Mouse (Mus musculus) left cerebral cortex, postnatal 10 days (tissue): Measurements from ENCODE around the gene Ivd. TPM values are rescaled to one million over a fixed set of nuclear protein-coding genes. Genes with fewer than 3 reads are reported as not detected.
A peak's percentile ranks its signal among the peaks of the same experiment; 100 is the strongest.

Experiments
- DNase-seq, 2 experiments: peaks; one replicate each; pipeline ENCODE4 v3.0.0; 2021 to 2022; ENCODE audit warnings: low spot score in 2 of 2, mixed read lengths in 1 of 2; ENCODE audit errors: extremely low spot score in 1 of 2
- intact Hi-C: fragments of 180-260 bp; cut with DNase I; formaldehyde crosslinking; loops from one replicate; pipeline ENCODE4 v1.15.1; 2025
- total RNA-seq, 2 experiments: library from RNA; stranded (reverse); gene quantifications; 2 replicates each; pipeline ENCODE4 v1.2.3; 2021

Gene Ivd
- total RNA-seq, 2 experiments from 2014 or later = 63.1 to 70.0 TPM

DNA sequence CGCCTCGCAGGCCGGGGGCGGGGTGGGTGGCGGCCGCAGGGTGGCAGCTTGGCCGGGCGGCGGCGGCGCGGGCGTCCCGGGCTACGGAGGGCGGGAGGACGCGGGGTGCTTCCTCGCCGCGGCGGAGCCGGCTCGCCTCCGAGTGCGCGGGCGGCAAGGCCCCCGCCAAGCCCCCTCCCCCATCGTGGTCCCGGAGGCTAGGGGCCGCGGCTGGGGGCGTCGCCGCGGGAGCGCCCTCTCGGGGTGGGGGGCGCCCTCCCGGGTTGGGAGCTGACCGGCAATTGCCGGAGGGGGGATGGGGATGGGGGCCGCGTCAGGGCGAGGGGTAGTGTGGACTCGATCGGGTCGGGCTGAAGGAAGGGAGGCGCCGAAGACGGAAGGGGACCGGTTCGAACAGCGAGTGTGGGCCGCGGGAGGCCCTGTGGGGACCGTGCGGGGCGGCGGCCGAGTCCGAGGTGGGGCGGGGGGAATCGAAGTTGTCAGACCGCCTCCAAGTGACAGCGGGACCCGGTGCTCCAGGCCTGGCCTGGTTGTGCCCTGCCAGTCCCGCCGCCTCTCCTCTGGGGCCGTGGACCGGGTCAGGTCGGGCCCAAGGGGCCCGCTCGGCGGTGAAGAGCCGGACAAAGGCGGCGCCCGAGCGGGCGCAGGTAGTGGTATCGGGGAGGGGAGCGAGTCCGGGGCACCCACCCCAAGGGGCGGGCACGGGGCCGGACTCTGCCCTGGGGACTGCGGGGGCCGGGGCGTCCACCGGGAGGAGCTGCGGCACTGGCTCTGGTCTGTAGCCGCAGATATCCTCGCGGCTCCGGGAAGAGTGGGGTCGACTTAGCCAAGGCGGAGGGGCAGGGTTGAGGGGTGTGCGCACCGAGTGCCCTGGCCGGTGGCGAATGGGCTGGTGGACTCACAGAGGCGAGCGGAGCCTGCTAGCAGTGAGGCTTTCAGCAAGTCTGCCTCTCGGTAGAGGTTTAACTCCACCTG lies 40.6 kb downstream of the Ivd start:
- intact Hi-C loops = loop anchor here (5.0 kb wide), 1 partner anchor 70 kb away; no protein-coding TSS in a partner anchor
- DNase-seq = peak in 1 of 2 experiments; percentile 79

DNA sequence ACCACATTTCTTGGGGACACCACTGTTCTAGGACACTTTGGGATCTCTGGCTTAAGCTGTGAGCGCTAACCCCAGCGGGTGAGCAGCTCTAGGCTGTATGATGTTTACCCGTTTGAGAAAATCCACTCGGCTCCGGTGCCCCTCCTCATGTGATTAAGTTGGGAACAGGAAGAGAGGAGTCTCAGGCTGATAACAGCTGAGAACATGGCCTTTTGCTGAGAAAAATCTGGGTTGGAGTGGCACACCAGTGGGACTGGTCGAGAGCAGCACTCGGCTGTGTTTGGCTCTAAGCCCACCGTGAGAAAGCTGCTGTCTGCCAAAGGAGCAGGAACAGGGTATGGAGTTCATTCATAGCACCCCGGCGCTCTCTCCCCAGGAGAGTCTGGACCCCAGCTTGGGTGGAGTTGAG lies 41.6 kb downstream of the Ivd start:
- no peak for DNase-seq
- intact Hi-C loops = loop anchor here (5.0 kb wide), 1 partner anchor 69 kb away; no protein-coding TSS in a partner anchor

- intact Hi-C loops = no loop called here
- DNase-seq = no peak
These were observed 43.8 kb downstream of the Ivd start for GRCm38 (mm10) chr2:118905433-118906117.

GRCm38 (mm10) chr2:118906118-118906492 lies 44.4 kb downstream of the Ivd start:
- DNase-seq = no peak
- intact Hi-C loops = no loop called here

GRCm38 (mm10) chr2:118907781-118908180 lies 46.0 kb downstream of the Ivd start:
- no peak for DNase-seq
- intact Hi-C loops = no loop called here

GRCm38 (mm10) chr2:118909151-118909550 lies 47.4 kb downstream of the Ivd start:
- DNase-seq = no peak
- intact Hi-C loops = no loop called here

DNA sequence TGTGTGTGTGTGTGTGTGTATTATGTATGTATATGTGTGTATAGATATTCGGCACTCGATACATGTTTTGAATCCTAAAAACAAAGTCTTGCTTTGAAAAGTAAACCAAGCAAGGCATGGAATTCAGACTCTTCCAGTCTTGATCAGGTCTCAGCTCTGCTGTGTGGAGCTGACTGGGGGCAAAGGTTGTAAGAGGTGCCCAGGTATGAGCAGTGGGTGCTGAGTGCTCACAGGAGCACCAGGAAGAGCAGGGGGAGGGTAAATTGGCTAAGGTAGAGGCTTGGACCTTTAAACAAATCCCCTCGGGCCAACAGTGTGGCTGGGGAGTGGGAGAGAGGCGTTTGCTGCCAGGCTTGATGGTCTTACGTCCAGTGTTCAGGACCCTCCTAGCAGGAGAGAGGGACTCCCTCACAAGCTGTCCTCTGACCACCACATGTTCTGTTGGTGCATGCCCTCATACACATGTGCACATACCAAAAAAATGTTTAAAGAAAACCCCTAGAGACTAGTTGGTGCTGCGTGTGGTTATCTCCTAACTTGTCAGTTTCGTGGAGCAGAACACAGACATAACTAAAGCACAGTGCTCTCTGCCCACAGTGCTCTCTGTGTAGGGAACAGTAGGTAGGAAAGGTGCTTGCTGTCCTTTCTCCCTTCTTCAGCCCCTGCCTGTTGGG lies 49.0 kb downstream of the Ivd start:
- DNase-seq = no peak
- intact Hi-C loops = no loop called here

GRCm38 (mm10) chr2:118912706-118913105 lies 51.0 kb downstream of the Ivd start:
- DNase-seq = no peak
- intact Hi-C loops = no loop called here

DNA sequence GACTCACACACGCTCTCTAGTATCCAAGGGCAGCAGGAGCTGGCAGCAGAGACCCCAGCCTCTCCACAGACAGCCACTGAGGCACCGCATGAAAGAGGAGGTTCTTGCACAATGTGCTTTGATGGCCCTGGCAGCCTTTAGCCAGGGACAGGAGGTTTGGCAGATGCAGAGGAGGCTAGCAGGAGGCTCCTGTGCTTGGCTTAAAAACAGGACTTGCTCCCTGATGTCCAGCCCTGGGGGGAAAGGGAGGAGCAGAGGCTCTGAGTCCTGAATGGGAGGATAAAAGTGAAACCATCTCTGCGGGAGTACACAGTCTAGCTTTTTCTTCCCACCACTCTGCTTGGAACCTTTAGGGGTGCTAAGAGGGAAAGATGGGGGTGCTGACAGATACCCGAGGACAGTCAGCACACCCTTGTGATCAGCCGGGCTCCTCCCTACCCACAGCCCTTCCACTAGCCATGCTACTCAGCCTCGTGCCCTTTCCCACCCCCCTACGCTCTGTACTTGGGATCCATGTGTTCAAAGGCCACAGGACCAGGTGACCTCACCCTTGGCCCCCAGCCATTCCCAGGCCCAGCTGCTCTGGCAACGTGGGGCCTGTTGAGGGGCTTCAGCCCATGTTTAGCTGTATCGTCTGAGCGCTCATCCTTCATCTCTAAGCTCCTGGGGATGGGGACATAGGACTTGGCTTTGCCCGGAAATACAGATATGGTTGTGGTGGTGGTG lies 52.0 kb downstream of the Ivd start:
- DNase-seq = no peak
- intact Hi-C loops = no loop called here

DNA sequence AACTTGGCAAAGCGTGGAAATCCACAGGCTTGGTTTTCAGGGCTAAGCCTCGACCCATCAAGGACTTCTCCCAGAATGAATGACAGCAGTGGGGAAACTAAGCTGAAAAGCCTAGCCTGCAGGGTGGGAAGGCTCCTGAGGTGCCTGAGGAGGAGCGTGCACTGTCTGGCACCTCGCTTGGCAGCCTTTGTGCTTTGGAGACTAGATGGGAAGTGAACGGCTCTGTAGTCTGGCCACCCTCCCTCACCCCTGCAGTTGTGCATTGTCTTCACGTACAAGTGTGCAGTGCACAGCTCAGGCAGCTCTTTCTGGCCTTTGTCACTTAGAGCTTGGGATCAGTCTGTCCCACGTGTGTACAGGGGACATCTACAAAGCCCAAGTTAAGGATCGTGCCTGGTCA lies 52.9 kb downstream of the Ivd start:
- intact Hi-C loops = no loop called here
- DNase-seq = no peak

GRCm38 (mm10) chr2:118916436-118916835 lies 54.7 kb downstream of the Ivd start:
- DNase-seq = no peak
- intact Hi-C loops = no loop called here

DNA sequence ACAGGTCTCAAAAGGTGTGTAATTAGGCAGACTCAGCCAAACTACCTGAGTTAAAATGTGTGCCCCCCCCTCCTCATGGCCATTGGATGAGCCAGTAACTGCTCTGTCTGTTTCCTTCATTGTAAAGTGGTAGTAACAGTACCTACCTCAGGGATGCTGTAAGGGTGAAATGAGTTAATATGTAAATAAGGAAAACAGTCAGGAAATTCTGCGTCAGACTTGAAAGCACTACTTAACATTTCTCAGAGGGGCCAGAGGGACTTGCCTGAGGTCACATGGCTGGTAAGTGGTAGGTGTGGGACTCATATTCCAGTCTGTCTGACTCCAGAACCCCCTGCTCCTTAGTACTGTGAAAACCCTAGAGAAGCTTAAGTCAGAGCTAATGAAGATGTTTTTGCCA lies 56.8 kb downstream of the Ivd start:
- DNase-seq = no peak
- intact Hi-C loops = no loop called here

DNA sequence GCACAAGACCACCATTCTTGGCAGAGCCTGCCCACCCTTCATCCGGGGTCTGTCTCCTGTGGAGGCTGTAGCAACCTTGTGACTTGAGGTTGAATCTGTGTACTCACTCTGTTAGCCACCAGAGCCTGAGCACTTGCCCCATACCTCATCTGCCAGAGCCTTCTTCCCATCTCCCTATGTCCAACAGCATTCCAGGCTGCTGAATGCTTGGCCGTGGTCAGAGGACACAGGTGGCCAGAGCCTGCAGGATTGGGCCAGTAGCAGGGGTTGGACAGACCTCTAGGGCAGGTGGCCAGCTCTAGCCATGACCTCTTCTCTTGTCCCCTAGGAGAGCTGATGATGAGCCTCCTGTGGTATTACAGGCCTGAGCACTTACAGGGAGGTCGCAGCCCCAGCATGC lies 58.7 kb downstream of the Ivd start:
- intact Hi-C loops = no loop called here
- no peak for DNase-seq

GRCm38 (mm10) chr2:118925952-118926351 lies 64.2 kb downstream of the Ivd start:
- DNase-seq = no peak
- intact Hi-C loops = no loop called here

- intact Hi-C loops = no loop called here
- DNase-seq = peak in 1 of 2 experiments; percentile 85
These were observed 64.7 kb downstream of the Ivd start, which contains the start of gene Chst14 for GRCm38 (mm10) chr2:118926361-118926997. Gene Chst14, plus strand, starts transcription at chr2:118926496.

DNA sequence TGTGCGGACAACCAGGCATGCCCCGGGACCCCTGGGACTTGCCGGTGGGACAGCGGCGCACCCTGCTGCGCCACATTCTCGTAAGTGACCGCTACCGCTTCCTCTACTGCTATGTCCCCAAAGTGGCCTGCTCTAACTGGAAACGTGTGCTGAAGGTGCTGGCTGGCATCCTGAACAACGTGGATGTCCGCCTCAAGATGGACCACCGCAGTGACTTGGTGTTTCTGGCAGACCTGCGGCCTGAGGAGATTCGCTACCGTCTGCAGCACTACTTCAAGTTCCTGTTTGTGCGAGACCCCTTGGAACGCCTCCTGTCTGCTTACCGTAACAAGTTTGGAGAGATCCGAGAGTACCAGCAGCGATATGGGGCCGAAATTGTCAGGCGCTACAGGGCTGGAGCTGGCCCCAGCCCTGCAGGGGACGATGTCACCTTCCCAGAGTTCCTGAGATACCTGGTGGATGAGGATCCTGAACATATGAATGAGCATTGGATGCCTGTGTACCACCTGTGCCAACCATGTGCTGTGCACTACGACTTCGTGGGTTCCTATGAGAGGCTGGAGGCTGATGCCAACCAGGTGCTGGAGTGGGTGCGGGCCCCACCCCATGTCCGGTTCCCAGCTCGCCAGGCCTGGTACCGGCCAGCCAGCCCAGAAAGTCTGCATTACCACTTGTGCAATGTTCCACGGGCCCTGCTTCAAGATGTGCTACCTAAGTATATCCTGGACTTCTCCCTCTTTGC lies 65.4 kb downstream of the Ivd start:
- intact Hi-C loops = no loop called here

More for the DNA sequence above, 65.4 kb downstream of the Ivd start:
- no peak for DNase-seq
